Mouse (Mus musculus) MEL (cell line): ENCODE data around the gene Lpcat3. TPM values are rescaled to one million over a fixed set of nuclear protein-coding genes. Genes with fewer than 3 reads are reported as not detected.
A peak's percentile ranks its signal among the peaks of the same experiment; 100 is the strongest.
"Not testable (repeated sequence)": the region's sequence is repeated elsewhere in the genome, so short reads cannot be mapped to it uniquely, and the experiment has no call there.

Experiments used
- DNase-seq: peaks from one replicate; pipeline ENCODE4 v3.0.0; 2011; ENCODE audit warnings: low read depth, low spot score
- H3K27ac ChIP-seq: 2 replicates; pipeline ENCODE4 v1.5.1; 2012; ENCODE audit warnings: low read depth, mild to moderate bottlenecking, control low read depth, low read length, moderate library complexity; ENCODE audit not compliant: control insufficient read depth
- H3K27me3 ChIP-seq, 2 experiments: fragments of 150-350 bp in 1 of 2; sonication (generic) in 1 of 2; 2 replicates each; pipeline ENCODE4 v1.6.1; 2012; ENCODE audit warnings: low read length in 2 of 2, mild to moderate bottlenecking in 2 of 2, improper control_type of control experiment in 1 of 2, moderate library complexity in 1 of 2; ENCODE audit not compliant: insufficient read depth in 2 of 2, control insufficient read depth in 1 of 2
- H3K36me3 ChIP-seq, 2 experiments: 2 replicates each; pipeline ENCODE4 v1.6.1; 2012 to 2014; ENCODE audit warnings: low read length in 2 of 2, improper control_type of control experiment in 1 of 2, inconsistent platforms in 1 of 2, mild to moderate bottlenecking in 1 of 2; ENCODE audit not compliant: insufficient read depth in 2 of 2, control insufficient read depth in 1 of 2
- H3K4me1 ChIP-seq, 2 experiments: fragments of 150-350 bp in 1 of 2; sonication (generic) in 1 of 2; 2 replicates each; pipeline ENCODE4 v1.6.1; 2012; ENCODE audit warnings: low read length in 2 of 2, improper control_type of control experiment in 1 of 2, mild to moderate bottlenecking in 1 of 2; ENCODE audit not compliant: insufficient read depth in 2 of 2, control insufficient read depth in 1 of 2
- H3K4me3 ChIP-seq, 2 experiments: fragments of 150-350 bp in 1 of 2; sonication (generic) in 1 of 2; 2 replicates each; pipeline ENCODE4 v1.5.1; 2012; ENCODE audit warnings: low read depth in 2 of 2, low read length in 2 of 2, mild to moderate bottlenecking in 2 of 2, moderate library complexity in 2 of 2, control low read depth in 1 of 2, improper control_type of control experiment in 1 of 2; ENCODE audit not compliant: control insufficient read depth in 1 of 2, insufficient read depth in 1 of 2
- H3K79me2 ChIP-seq: 2 replicates; pipeline ENCODE4 v1.6.1; 2012; ENCODE audit warnings: mild to moderate bottlenecking, low read length, moderate library complexity; ENCODE audit not compliant: control insufficient read depth, poor library complexity, insufficient read depth
- H3K9ac ChIP-seq: 2 replicates; pipeline ENCODE4 v1.6.1; 2012; ENCODE audit warnings: low read depth, mild to moderate bottlenecking, control low read depth, low read length, moderate library complexity; ENCODE audit not compliant: control insufficient read depth, poor library complexity, severe bottlenecking
- H3K9me3 ChIP-seq: fragments of 150-350 bp; sonication (generic); replicated peaks from 2 replicates; pipeline ENCODE4 v1.6.1; 2012; ENCODE audit warnings: mild to moderate bottlenecking, low read length, improper control_type of control experiment, moderate library complexity; ENCODE audit not compliant: insufficient read depth
- BHLHE40 ChIP-seq: IDR thresholded peaks from 2 replicates; pipeline ENCODE4 v1.6.1; 2012; ENCODE audit warnings: low read depth, mild to moderate bottlenecking, inconsistent platforms, low read length, improper control_type of control experiment, borderline replicate concordance
- CTCF ChIP-seq, 3 experiments: IDR thresholded peaks in 2 of 3; conservative IDR thresholded peaks in 1 of 3; 2 replicates each; pipeline ENCODE4 v1.5.1; 2011 to 2012; ENCODE audit warnings: low read length in 3 of 3, low read depth in 2 of 3, mild to moderate bottlenecking in 2 of 3, improper control_type of control experiment in 1 of 3, inconsistent platforms in 1 of 3, mixed read lengths in 1 of 3, moderate library complexity in 1 of 3; ENCODE audit not compliant: control insufficient read depth in 1 of 3, insufficient read depth in 1 of 3, poor library complexity in 1 of 3, severe bottlenecking in 1 of 3
- EP300 ChIP-seq, 2 experiments: IDR thresholded peaks; 2 replicates each; pipeline ENCODE4 v1.6.1; 2011; ENCODE audit warnings: improper control_type of control experiment in 2 of 2, low read length in 2 of 2, low read depth in 1 of 2, mild to moderate bottlenecking in 1 of 2
- ETS1 ChIP-seq: IDR thresholded peaks from 2 replicates; pipeline ENCODE4 v1.6.1; 2012; ENCODE audit warnings: low read depth, mild to moderate bottlenecking, inconsistent platforms, low read length, improper control_type of control experiment, moderate library complexity
- GATA1 ChIP-seq: IDR thresholded peaks from 2 replicates; pipeline ENCODE4 v1.6.1; 2011; ENCODE audit warnings: low read depth, low read length, improper control_type of control experiment
- HCFC1 ChIP-seq: IDR thresholded peaks from 2 replicates; pipeline ENCODE4 v1.6.1; 2012; ENCODE audit warnings: low read depth, mild to moderate bottlenecking, inconsistent platforms, low read length, improper control_type of control experiment, moderate library complexity
- JUND ChIP-seq: IDR thresholded peaks from 2 replicates; pipeline ENCODE4 v1.6.1; 2011; ENCODE audit warnings: low read depth, mild to moderate bottlenecking, improper control_type of control experiment, low read length
- MAFK ChIP-seq: IDR thresholded peaks from 2 replicates; pipeline ENCODE4 v1.6.1; 2011; ENCODE audit warnings: low read depth, mild to moderate bottlenecking, low read length, improper control_type of control experiment, borderline replicate concordance
- MAZ ChIP-seq: IDR thresholded peaks from 2 replicates; pipeline ENCODE4 v1.6.1; 2012; ENCODE audit warnings: low read depth, mild to moderate bottlenecking, inconsistent platforms, low read length, improper control_type of control experiment
- MYC ChIP-seq: IDR thresholded peaks from 2 replicates; pipeline ENCODE4 v1.6.1; 2011; ENCODE audit warnings: low read depth, mild to moderate bottlenecking, low read length, improper control_type of control experiment, moderate library complexity
- NELFE ChIP-seq: IDR thresholded peaks from 2 replicates; pipeline ENCODE4 v1.6.1; 2011; ENCODE audit warnings: low read depth, low read length, improper control_type of control experiment
- POLR2AphosphoS5 ChIP-seq: IDR thresholded peaks from 2 replicates; pipeline ENCODE4 v1.6.1; 2012; ENCODE audit warnings: low read depth, borderline replicate concordance, mild to moderate bottlenecking, inconsistent platforms, low read length, moderate library complexity, mixed read lengths
- RAD21 ChIP-seq: IDR thresholded peaks from 2 replicates; pipeline ENCODE4 v1.6.1; 2011; ENCODE audit warnings: mild to moderate bottlenecking, low read depth, low read length, improper control_type of control experiment
- RCOR1 ChIP-seq: IDR thresholded peaks from 2 replicates; pipeline ENCODE4 v1.6.1; 2012; ENCODE audit warnings: low read depth, mild to moderate bottlenecking, inconsistent platforms, low read length, improper control_type of control experiment
- SIN3A ChIP-seq: IDR thresholded peaks from 2 replicates; pipeline ENCODE4 v1.6.1; 2012; ENCODE audit warnings: low read length, improper control_type of control experiment, inconsistent platforms
- SMC3 ChIP-seq: IDR thresholded peaks from 2 replicates; pipeline ENCODE4 v1.6.1; 2011; ENCODE audit warnings: low read depth, low read length, improper control_type of control experiment
- TAL1 ChIP-seq: IDR thresholded peaks from 2 replicates; pipeline ENCODE4 v1.6.1; 2012; ENCODE audit warnings: mild to moderate bottlenecking, inconsistent platforms, low read length, moderate library complexity, mixed read lengths
- ZC3H11A ChIP-seq: IDR thresholded peaks from 2 replicates; pipeline ENCODE4 v1.6.1; 2012; ENCODE audit warnings: low read depth, mild to moderate bottlenecking, inconsistent platforms, low read length, improper control_type of control experiment
- ZNF384 ChIP-seq: IDR thresholded peaks from 2 replicates; pipeline ENCODE4 v1.6.1; 2012; ENCODE audit warnings: low read depth, mild to moderate bottlenecking, inconsistent platforms, low read length, improper control_type of control experiment
- polyA plus RNA-seq, 2 experiments: library from polyadenylated mRNA; stranded (reverse) in 1 of 2; unstranded in 1 of 2; fragments of >175 nt in 1 of 2; fragments of >200 nt in 1 of 2; gene quantifications; 2 replicates each; pipeline versions ENCODE4 v1.2.1 to v1.2.4; 2012; ENCODE audit warnings: low replicate concordance in 2 of 2, low read depth in 1 of 2; ENCODE audit not compliant: insufficient read length in 2 of 2, insufficient read depth in 1 of 2, missing spikeins in 1 of 2
- total RNA-seq: library from RNA; depleted of rRNA; stranded (reverse); fragments of 300-350 nt; gene quantifications from 2 replicates; pipeline ENCODE4 v1.2.3, GENCODE M21; 2012

Lpcat3 gene
- total and polyA plus RNA-seq, 3 experiments, result 135 to 337 TPM; not detected in 1

- peaks cover 0 to 12% of the 10 kb centered on the region in 2 experiments; a peak in 2 of 4 replicates for H3K36me3 ChIP-seq
- H3K4me1 ChIP-seq, result peaks cover 0 to 14% of the 10 kb centered on the region in 2 experiments; a peak in 2 of 4 replicates
- not testable (repeated sequence) for H3K9me3 ChIP-seq, H3K9ac ChIP-seq, H3K79me2 ChIP-seq, H3K4me3 ChIP-seq, H3K27me3 ChIP-seq
- TF ChIP-seq GATA1 (peak; percentile 69), RAD21 (peak; percentile 13), SIN3A (peak; percentile 69; the same call in 1 of the 2 replicates), MYC (peak; percentile 62; the same call in 1 of the 2 replicates), MAZ (peak; percentile 74; the same call in 1 of the 2 replicates), CTCF (IDR thresholded peaks at IDR 0.05 in 2 of 3, conservative IDR thresholded peaks at IDR 0.05 in 1 of 3; ENCODE audit: control insufficient read depth in 1 of 3, insufficient read depth in 1 of 3, low read depth in 2 of 3, low read length in 3 of 3, poor library complexity in 1 of 3, severe bottlenecking in 1 of 3) (peak in 2 of 3 experiments; percentile 2 to 25; a peak in 1 of 6 replicates), EP300 (IDR thresholded peaks at IDR 0.05; ENCODE audit: low read depth in 1 of 2, low read length in 2 of 2) (peak; percentile 61 to 79), ETS1 (peak; percentile 55; the same call in 1 of the 2 replicates), RCOR1 (peak; percentile 80), HCFC1 (0 out of 2 replicates have a peak, but pooled peaks have one; percentile 30), JUND (peak; percentile 64; the same call in 1 of the 2 replicates)
- peak overlapping the region; percentile 45 for H3K27ac ChIP-seq
- peak; percentile 91 for DNase-seq
Observed at GRCm38 (mm10) chr6:124636858-124637460, 25.9 kb upstream of the Lpcat3 start.

- DNase-seq, result peak; percentile 49
Observed at GRCm38 (mm10) chr6:124640041-124640440, 22.8 kb upstream of the Lpcat3 start.

More at GRCm38 (mm10) chr6:124640041-124640440, 22.8 kb upstream of the Lpcat3 start:
- Histone ChIP-seq H3K4me3 (no peak overlapping the region), H3K9ac (no peak overlapping the region), H3K27ac (no peak overlapping the region), H3K36me3 (peaks cover 0 to 11% of the 10 kb centered on the region in 2 experiments; a peak in 2 of 4 replicates), H3K79me2 (no peaks in the 10 kb centered on the region), H3K9me3 (no peaks in the 10 kb centered on the region), H3K27me3 (no peaks in the 10 kb centered on the region), H3K4me1 (peaks cover 3 to 20% of the 10 kb centered on the region in 2 experiments; a peak in 3 of 4 replicates)
- TF ChIP-seq GATA1 (peak; percentile 46; the same call in 1 of the 2 replicates), POLR2AphosphoS5 (no peak), MAFK (no peak), TAL1 (0 out of 2 replicates have a peak, but pooled peaks have one; percentile 17), HCFC1 (no peak), CTCF (IDR thresholded peaks at IDR 0.05 in 2 of 3, conservative IDR thresholded peaks at IDR 0.05 in 1 of 3; ENCODE audit: control insufficient read depth in 1 of 3, insufficient read depth in 1 of 3, low read depth in 2 of 3, low read length in 3 of 3, poor library complexity in 1 of 3, severe bottlenecking in 1 of 3) (peak in 2 of 3 experiments; percentile 9 to 67; a peak in 2 of 6 replicates), BHLHE40 (no peak), SIN3A (0 out of 2 replicates have a peak, but pooled peaks have one; percentile 36), ZC3H11A (peak; percentile 44), ETS1 (no peak), SMC3 (peak; percentile 61), ZNF384 (peak; percentile 86), RAD21 (peak; percentile 71), NELFE (no peak)
